Mouse (Mus musculus) T-helper 1 cell (primary cell): Measurements from ENCODE around the gene Atp8b2.

Experiments used
- in situ Hi-C: fragments of 300-600 bp; cut with MboI, MseI; formaldehyde crosslinking; loops from one replicate; pipeline ENCODE4 v1.15.1; 2025; ENCODE audit warnings: high pct_unique_total_duplicates

The Atp8b2 gene

GRCm38 (mm10) chr3:89907846-89908245, 55.5 kb downstream of the Atp8b2 start:
- in situ Hi-C loops: no loop called here

DNA sequence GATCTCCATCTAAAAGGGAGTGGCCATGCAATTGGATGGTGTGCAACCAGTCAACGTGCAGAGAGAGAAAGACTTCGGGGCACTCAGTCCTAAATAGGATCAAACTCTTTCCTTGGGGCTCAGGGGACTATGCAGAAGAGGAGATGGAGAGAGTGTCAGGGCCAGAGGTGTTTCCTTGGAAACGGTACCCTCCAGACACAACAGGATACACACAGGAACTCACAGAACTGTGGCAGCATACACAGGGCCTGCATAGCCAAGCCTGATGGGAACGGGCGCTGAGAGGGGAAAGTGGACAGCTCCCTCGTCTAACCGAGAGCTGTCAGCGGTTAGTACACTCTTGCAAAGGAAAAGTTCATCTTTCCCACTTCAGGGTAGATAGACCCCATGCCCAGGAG, 63.8 kb downstream of the Atp8b2 start:
- in situ Hi-C loops: no loop called here

- in situ Hi-C loops: no loop called here
These were observed 64.3 kb downstream of the Atp8b2 start for GRCm38 (mm10) chr3:89898870-89899510.

GRCm38 (mm10) chr3:89898011-89898410, 65.3 kb downstream of the Atp8b2 start:
- in situ Hi-C loops: no loop called here

DNA sequence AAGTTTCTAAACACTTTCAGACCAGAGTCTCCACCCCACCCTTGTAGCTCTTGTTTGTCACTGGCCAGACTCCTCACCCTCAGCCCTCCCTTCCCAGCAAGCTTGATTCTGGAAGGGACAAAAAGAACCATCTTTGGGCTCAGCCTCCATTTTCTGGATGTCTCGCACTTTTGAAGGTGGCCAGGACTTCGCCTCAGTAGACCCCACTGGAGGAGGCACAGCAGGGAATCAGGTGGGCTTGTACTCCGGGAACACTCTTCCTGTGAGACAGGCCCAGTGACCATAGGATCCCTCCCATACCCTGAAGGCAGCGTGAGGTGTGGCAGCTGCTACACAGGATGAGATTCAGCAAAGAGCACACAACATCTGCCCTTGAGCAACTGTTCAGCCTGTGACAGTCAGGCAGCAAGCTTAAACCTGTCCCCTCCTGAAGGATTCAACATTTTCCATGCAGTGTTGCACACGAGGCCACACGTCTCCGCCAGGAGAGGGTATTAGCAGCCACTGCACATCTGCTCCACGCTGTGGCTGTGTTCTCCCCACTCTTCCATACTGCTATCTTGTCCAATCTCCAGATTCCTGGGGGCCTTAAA, 66.0 kb downstream of the Atp8b2 start:
- in situ Hi-C loops: no loop called here

- in situ Hi-C loops: no loop called here
These were observed 66.7 kb downstream of the Atp8b2 start for GRCm38 (mm10) chr3:89896571-89896970.

GRCm38 (mm10) chr3:89892517-89893106, 70.7 kb downstream of the Atp8b2 start:
- in situ Hi-C loops: no loop called here

GRCm38 (mm10) chr3:89891696-89892095, 71.6 kb downstream of the Atp8b2 start:
- in situ Hi-C loops: no loop called here

- in situ Hi-C loops: no loop called here
These were observed 73.4 kb downstream of the Atp8b2 start for GRCm38 (mm10) chr3:89889841-89890430.
